Mouse (Mus musculus) skeletal muscle tissue, postnatal 0 days (tissue): ENCODE measurements around the gene Bptf. TPM values are rescaled to one million over a fixed set of nuclear protein-coding genes. Genes with fewer than 3 reads are reported as not detected.

Experiments
- polyA plus RNA-seq: library from polyadenylated mRNA; unstranded; fragments of >200 nt; fragmentation: Nextera tagmentation; extraction: Ambion mirVana; gene quantifications from 2 replicates; pipeline ENCODE4 v1.2.1, GENCODE M21; 2015

Gene Bptf
- polyA plus RNA-seq = 11.9 and 14.5 TPM in 2 replicates

DNA sequence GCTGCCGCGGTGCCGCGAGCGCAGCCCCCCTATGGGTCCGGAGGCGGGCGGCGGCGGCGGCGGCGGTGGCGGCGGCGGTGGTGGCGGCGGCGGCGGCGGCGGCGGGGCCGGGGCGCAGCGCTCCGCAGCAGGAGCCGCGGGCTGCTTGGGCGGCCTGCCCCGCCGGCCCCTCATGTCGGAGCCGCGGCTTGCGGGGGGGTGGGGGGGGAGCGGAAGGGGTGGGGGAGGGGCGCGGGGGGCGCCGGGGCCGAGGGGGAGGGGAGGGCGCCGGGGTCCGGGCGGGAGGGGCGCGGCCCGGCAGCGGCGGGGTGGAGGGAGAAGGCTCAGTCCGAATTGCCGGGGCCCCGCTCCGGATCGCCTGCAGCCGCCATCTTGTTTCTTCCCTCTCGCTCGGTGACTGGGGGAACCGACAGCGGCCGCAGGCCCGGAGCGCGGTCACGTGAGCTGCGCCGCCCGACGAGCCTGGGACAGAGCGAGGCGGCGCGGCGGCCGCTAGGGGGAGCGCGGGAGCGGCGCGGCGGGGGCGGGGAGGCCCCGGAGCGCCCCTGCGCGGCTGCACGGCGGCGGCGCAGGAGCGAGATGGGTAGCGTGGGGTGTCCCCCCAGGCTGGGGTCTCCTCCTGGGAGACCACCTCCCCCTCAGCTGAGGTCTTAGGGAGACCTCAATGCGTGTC is at the start of gene Bptf:
Gene Bptf, minus strand, starts transcription at position 379 of the 673 bp plus-strand sequence.

DNA sequence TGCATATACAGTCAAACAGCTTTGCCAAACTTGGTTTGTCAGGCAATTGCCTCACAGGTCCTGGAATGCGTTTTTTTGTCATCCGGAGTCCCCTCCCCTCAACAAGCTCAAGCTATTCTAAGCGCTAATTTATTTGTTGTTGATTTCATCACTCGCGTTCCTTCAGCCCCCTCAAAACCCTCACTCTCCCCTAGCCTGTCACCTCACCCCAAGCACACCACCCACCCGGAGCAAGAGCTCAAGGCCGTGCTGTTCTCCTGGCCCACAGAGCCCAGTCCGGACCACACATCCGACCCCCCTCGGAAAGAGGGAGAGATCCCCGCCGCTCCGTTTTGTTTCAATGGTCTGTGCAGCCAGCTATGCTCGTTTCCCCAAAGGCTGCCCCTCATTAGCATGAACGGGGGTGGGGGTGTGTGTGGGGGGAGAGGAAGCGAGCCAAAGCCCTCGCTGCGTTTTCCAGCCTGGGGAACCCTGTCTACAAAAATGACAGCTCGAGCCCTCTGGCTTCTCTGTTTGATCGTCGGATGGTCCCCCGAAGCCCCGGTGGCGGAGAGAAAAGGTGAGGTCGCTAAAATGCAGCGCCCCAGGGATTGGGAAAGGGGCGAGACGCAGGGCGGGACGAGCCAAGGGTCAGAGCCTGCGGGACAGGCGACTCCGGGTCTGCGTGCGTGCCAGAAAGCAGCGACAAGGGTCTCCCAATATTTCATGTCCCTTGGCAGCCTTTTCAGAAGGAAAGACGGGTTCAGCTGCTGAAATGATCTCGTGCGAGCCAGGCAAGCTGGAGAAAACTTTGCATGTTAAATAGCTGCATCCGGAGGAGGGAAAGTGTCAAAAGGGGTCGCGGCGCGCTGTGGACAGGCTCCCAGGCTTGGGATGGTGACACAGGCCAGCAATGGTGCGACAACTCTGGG is 106.3 kb downstream of the Bptf start, which contains the start of gene 1810010H24Rik:
Gene 1810010H24Rik, plus strand, starts transcription at position 271 of the 911 bp plus-strand sequence.

DNA sequence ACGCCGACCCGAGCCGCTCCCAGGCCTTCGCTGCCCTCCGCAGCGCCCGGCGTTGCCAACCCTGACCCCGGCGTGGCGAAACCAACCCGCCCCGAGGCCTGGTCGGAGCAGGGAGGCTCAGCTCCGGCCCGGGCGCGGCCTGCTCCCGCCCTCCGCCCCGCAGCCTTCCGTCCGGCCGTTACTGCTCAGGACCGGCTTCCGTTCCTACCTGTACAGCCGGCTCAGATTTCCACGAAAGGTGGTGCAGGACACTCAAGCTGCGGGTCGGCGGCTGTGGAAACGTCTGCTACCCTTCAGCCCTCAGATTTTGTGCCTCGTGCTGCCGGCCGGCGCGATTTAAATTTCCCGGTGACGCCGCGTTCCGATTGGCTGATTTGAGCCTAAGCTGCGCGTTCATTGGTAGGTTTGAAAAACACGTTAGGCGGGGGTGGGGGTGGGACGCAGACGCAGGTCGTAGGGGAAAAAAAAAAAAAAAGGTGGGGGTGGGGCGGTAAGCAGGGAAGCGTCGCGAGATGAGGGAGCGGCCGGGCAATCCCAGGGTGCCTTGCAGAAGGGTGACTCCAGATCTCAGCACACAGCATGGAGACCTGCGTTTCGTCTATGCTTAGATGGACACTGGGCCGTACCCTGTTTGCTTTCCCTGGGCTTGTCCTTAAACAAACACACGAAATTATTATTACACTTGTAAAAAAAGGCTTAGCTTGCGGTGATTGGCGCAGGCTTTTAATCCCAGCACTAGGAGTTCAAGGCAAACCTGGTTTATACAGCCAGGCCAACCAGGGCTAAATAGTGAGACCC is 132.6 kb downstream of the Bptf start, which contains the start of gene Kpna2:
Gene Kpna2, minus strand, starts transcription at position 391 of the 798 bp plus-strand sequence.

Other genes starting within 250 kb of the Bptf start
- 5.8 and 6.1 TPM in 2 replicates for gene Smurf2, start 211.4 kb downstream of the Bptf start, polyA plus RNA-seq
- gene Kpna2, start 132.6 kb downstream of the Bptf start, polyA plus RNA-seq = 45.0 and 53.4 TPM in 2 replicates
- gene 1810010H24Rik, start 106.4 kb downstream of the Bptf start, polyA plus RNA-seq = 6.3 and 6.4 TPM in 2 replicates
- 17.4 and 18.8 TPM in 2 replicates for gene Nol11, start 57.3 kb upstream of the Bptf start, polyA plus RNA-seq